Mouse (Mus musculus): ENCODE measurements around the gene Fxyd5. TPM values are rescaled to one million over a fixed set of nuclear protein-coding genes. Genes with fewer than 3 reads are reported as not detected.

Fxyd5 gene
- total and polyA plus RNA-seq, 2 experiments = 3.6 to 7.8 TPM

DNA sequence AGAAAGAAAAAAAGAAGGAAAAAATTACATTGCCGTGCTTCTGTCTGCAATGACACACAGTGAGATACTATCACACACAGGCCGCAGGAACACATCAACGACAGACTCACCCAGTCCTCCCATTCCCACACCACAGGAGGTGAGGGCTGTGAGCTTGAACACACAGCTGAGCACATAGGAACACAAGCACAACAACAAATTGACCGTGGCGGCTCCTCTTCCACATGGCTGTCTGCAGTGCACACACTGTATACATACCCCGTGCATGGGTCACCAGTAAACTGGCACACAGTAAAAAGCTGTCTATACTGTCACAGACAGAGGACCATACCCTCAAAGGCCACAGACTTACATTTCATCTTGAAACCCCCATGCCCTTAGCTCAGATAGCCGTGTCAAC, 14.2 kb upstream of the Fxyd5 start:
- Histone ChIP-seq H3K36me3 (ENCODE audit: control insufficient read depth, insufficient read depth, low read length) (peaks cover 3% of the 10 kb centered on the region; the same call in 1 of the 2 replicates), H3K4me3 (ENCODE audit: insufficient read depth, low read depth, low read length) (no peak overlapping the region; the same call in 1 of the 2 replicates), H3K9ac (ENCODE audit: low read depth, low read length) (peak overlapping the region; percentile 19), H3K27ac (replicated peaks; ENCODE audit: insufficient read depth, low read depth, low read length) (peak overlapping the region; percentile 98), H3K27me3 (ENCODE audit: control insufficient read depth, insufficient read depth, low read length) (no peaks in the 10 kb centered on the region), H3K4me1 (ENCODE audit: control insufficient read depth, insufficient read depth, low read length) (peaks cover 32% of the 10 kb centered on the region), H3K79me2 (ENCODE audit: control insufficient read depth, insufficient read depth, low read length) (0 out of 2 replicates have a peak, but pooled peaks cover 2% of the 10 kb centered on the region)
- WGBS = 24% methylated on average over 7 of the region's 7 CpGs
- TF ChIP-seq POLR2A (IDR thresholded peaks at IDR 0.05; ENCODE audit: extremely low read depth, insufficient read depth, low read length) (no peak), CTCF (IDR thresholded peaks at IDR 0.05; ENCODE audit: low read depth, low read length) (no peak)
- no peak for DNase-seq (ENCODE audit: extremely low read depth, low read depth, low spot score)

DNA sequence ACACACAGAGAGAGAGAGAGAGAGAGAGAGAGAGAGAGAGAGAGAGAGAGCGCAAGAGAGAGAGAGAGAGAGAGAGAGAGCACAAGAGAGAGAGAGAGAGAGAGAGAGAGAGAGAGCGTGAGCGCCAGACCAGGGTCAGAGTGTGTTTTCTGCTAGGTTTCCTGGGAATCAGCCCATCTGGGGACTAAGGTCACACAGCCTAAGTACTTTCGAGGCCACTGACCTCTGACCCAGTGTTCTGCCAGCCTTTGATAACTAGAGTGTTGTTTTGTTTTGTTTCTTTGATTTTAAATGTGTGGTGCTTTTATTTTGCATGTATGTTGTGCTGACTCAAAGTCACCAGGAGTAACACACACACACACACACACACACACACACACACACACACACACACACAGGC, 13.6 kb upstream of the Fxyd5 start:
- TF ChIP-seq CTCF (IDR thresholded peaks at IDR 0.05; ENCODE audit: low read depth, low read length) (no peak), POLR2A (IDR thresholded peaks at IDR 0.05; ENCODE audit: extremely low read depth, insufficient read depth, low read length) (no peak)
- Histone ChIP-seq H3K36me3 (ENCODE audit: control insufficient read depth, insufficient read depth, low read length) (peaks cover 3% of the 10 kb centered on the region), H3K9ac (ENCODE audit: low read depth, low read length) (peak overlapping the region; percentile 45; the same call in 1 of the 2 replicates), H3K27ac (replicated peaks; ENCODE audit: insufficient read depth, low read depth, low read length) (peak overlapping the region; percentile 98), H3K4me1 (ENCODE audit: control insufficient read depth, insufficient read depth, low read length) (peaks cover 32% of the 10 kb centered on the region), H3K79me2 (ENCODE audit: control insufficient read depth, insufficient read depth, low read length) (0 out of 2 replicates have a peak, but pooled peaks cover 2% of the 10 kb centered on the region), H3K4me3 (ENCODE audit: insufficient read depth, low read depth, low read length) (no peak overlapping the region), H3K27me3 (ENCODE audit: control insufficient read depth, insufficient read depth, low read length) (no peaks in the 10 kb centered on the region)
- 20% methylated on average over 3 of the region's 4 CpGs for whole genome bisulfite sequencing
- peak; percentile 99 for DNase-seq (ENCODE audit: extremely low read depth, low read depth, low spot score)

DNA sequence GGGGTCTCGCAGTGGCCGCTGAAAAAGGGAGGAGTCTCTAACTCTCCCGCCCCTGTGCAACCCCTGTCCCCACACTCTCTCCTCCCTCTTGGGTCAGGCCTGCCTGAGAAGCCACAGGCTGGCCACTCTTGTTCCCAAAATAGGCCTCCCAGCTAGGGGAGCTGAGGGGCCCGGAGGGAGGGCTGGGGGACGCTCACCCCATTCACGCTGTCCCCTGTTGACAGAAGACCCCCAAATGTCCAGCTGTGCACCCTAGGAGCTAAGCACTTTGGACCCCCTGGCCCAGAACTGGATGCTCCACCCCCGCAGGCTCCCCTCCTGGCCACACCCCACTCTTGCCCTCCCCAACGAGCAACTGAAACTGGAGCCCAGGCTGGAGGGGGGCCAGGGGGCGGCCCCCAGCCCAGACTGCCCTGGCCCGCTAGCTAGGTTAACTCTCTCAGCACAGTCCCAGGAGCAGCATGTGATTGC, 13.1 kb upstream of the Fxyd5 start:
- peak overlapping the region; percentile 83 for H3K4me3 ChIP-seq (ENCODE audit: insufficient read depth, low read depth, low read length)
- peak overlapping the region; percentile 98 for H3K27ac ChIP-seq (replicated peaks; ENCODE audit: insufficient read depth, low read depth, low read length)
- H3K79me2 ChIP-seq (ENCODE audit: control insufficient read depth, insufficient read depth, low read length) = 0 out of 2 replicates have a peak, but pooled peaks cover 2% of the 10 kb centered on the region
- WGBS = 24% methylated on average over 10 of the region's 10 CpGs
- peaks cover 32% of the 10 kb centered on the region for H3K4me1 ChIP-seq (ENCODE audit: control insufficient read depth, insufficient read depth, low read length)
- DNase-seq (ENCODE audit: extremely low read depth, low read depth, low spot score) = peak; percentile 95
- TF ChIP-seq POLR2A (IDR thresholded peaks at IDR 0.05; ENCODE audit: extremely low read depth, insufficient read depth, low read length) = no peak
- TF ChIP-seq CTCF (IDR thresholded peaks at IDR 0.05; ENCODE audit: low read depth, low read length) = no peak
- H3K36me3 ChIP-seq (ENCODE audit: control insufficient read depth, insufficient read depth, low read length) = peaks cover 3% of the 10 kb centered on the region
- H3K27me3 ChIP-seq (ENCODE audit: control insufficient read depth, insufficient read depth, low read length) = no peaks in the 10 kb centered on the region
- H3K9ac ChIP-seq (ENCODE audit: low read depth, low read length) = peak overlapping the region; percentile 92

DNA sequence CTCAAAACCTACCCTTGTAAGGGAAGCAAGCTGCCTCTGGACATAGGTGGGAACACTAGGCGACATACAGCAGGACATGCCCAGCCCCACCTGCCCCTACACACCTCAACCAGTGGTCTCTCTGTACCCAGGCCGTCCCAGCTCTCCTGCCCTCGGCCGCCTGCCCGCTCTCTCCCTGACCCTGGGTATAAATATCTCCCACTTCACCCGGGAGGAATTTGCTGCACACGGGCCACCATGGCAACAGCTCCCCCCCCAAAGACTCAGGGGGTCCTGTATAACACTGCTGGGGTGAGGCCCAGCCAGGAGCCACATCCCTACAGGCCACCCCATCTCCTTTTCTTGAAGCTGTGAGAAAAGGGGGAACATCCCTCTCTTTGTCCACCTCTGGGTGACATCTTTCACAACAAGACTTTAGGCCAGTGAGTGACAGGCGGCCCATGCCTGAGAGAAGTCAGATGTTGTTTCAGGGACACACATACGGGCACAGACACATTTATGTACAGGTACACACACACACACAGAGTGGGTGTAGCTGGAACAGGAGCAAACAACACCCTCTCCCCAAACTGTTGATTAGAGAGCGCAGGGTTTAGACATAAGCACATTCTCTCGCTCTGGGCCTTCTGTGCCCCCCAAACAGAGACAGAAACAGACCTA, 12.5 kb upstream of the Fxyd5 start:
- WGBS = 17% methylated on average over 11 of the region's 11 CpGs
- TF ChIP-seq CTCF (IDR thresholded peaks at IDR 0.05; ENCODE audit: low read depth, low read length) (no peak), POLR2A (IDR thresholded peaks at IDR 0.05; ENCODE audit: extremely low read depth, insufficient read depth, low read length) (no peak)
- H3K27me3 ChIP-seq (ENCODE audit: control insufficient read depth, insufficient read depth, low read length) = no peaks in the 10 kb centered on the region
- peak overlapping the region; percentile 92 for H3K9ac ChIP-seq (ENCODE audit: low read depth, low read length)
- H3K27ac ChIP-seq (replicated peaks; ENCODE audit: insufficient read depth, low read depth, low read length) = peak overlapping the region; percentile 98
- 0 out of 2 replicates have a peak, but pooled peaks cover 2% of the 10 kb centered on the region for H3K79me2 ChIP-seq (ENCODE audit: control insufficient read depth, insufficient read depth, low read length)
- H3K36me3 ChIP-seq (ENCODE audit: control insufficient read depth, insufficient read depth, low read length) = peaks cover 3% of the 10 kb centered on the region
- peak; percentile 69 for DNase-seq (ENCODE audit: extremely low read depth, low read depth, low spot score)
- H3K4me1 ChIP-seq (ENCODE audit: control insufficient read depth, insufficient read depth, low read length) = peaks cover 32% of the 10 kb centered on the region
- peak overlapping the region; percentile 83 for H3K4me3 ChIP-seq (ENCODE audit: insufficient read depth, low read depth, low read length)

DNA sequence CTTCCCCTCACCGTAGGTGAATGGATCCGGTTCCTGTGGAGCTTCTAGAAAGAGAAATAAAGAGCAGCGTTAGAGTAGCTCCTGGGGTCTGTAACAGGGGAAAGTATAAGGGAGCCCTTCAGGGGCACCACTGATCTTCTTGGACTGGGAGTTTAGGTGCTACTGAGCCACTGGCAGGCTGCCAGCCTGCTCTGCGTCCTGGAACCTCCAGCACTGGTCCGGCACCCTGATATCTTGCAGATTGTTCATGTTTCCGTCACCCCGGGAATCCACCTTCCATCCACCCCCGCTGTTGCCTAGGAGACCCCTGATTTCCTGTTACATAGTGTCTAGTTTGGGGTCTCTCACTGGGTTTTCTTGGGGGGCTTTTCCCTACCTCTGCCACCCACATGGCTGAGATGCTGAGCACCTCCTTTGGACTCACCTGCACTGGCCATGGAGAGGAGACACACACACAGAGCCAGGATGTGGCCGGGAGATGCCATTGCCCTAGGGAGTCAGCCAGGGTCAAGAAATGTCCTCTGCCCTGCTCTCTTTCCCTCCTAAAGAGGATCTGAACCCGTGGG, 11.7 kb upstream of the Fxyd5 start:
- 24% methylated on average over 10 of the region's 10 CpGs for WGBS
- Histone ChIP-seq H3K79me2 (ENCODE audit: control insufficient read depth, insufficient read depth, low read length) (0 out of 2 replicates have a peak, but pooled peaks cover 2% of the 10 kb centered on the region), H3K9ac (ENCODE audit: low read depth, low read length) (peak overlapping the region; percentile 92), H3K36me3 (ENCODE audit: control insufficient read depth, insufficient read depth, low read length) (peaks cover 3% of the 10 kb centered on the region), H3K4me3 (ENCODE audit: insufficient read depth, low read depth, low read length) (peak overlapping the region; percentile 83), H3K27me3 (ENCODE audit: control insufficient read depth, insufficient read depth, low read length) (no peaks in the 10 kb centered on the region), H3K27ac (replicated peaks; ENCODE audit: insufficient read depth, low read depth, low read length) (peak overlapping the region; percentile 98), H3K4me1 (ENCODE audit: control insufficient read depth, insufficient read depth, low read length) (peaks cover 32% of the 10 kb centered on the region)
- DNase-seq (ENCODE audit: extremely low read depth, low read depth, low spot score) = peak; percentile 79
- 0 out of 2 replicates have a peak, but pooled peaks have one; percentile 6 for TF ChIP-seq POLR2A (IDR thresholded peaks at IDR 0.05; ENCODE audit: extremely low read depth, insufficient read depth, low read length)
- no peak for TF ChIP-seq CTCF (IDR thresholded peaks at IDR 0.05; ENCODE audit: low read depth, low read length)

Data from liver, adult 2 months (tissue).